8 mouse cellular contexts compared by ENCODE assay signal in genomic region chr4:119539836-119540532, GRCm38 (mm10). TPM values are rescaled to one million over a fixed set of nuclear protein-coding genes. Genes with fewer than 3 reads are reported as not detected.
DNase-seq lines count a peak whose midpoint lies in the region; ATAC-seq and TF ChIP-seq lines count a peak whose summit lies in the region.

No protein-coding gene starts in this region.

- no peaks in the 10 kb centered on the region for H3K9me3 ChIP-seq in hindbrain, embryonic 14.5 days (ENCODE audit: control insufficient read depth, low read length)
- H3K9me3 ChIP-seq in limb, embryonic 13.5 days, result no peaks in the 10 kb centered on the region
- H3K9me3 ChIP-seq in midbrain, embryonic 12.5 days, result no peaks in the 10 kb centered on the region

- peak overlapping the region; percentile 99 for H3K27ac ChIP-seq in layer of hippocampus, adult 2 months
- peak overlapping the region; percentile 98 for H3K27ac ChIP-seq in hindbrain, embryonic 14.5 days
- H3K27ac ChIP-seq in limb, embryonic 13.5 days, result peak overlapping the region; percentile 97
- peak overlapping the region; percentile 98 for H3K27ac ChIP-seq in midbrain, embryonic 12.5 days (replicated peaks)
- H3K27ac ChIP-seq in spleen, adult 2 months (ENCODE audit: insufficient read depth, low read length), result peak overlapping the region; percentile 87

- under 1% methylated on average over 56 of the region's 76 CpGs for WGBS in hindbrain, embryonic 14.5 days
- under 1% methylated on average over 51 of the region's 76 CpGs for WGBS in limb, embryonic 13.5 days
- WGBS in midbrain, embryonic 12.5 days, result under 1% methylated on average over 40 of the region's 76 CpGs
- WGBS in spleen, adult 2 months, result 1% methylated on average over 52 of the region's 76 CpGs

- peak; percentile 48 for ATAC-seq in frontal cortex, adult (ENCODE audit: low TSS enrichment)
- ATAC-seq in hindbrain, embryonic 14.5 days (ENCODE audit: low FRiP score), result peak; percentile 81
- peak; percentile 84 for ATAC-seq in limb, embryonic 13.5 days (ENCODE audit: low FRiP score, low read depth)
- ATAC-seq in midbrain, embryonic 12.5 days (ENCODE audit: low FRiP score, low read depth), result peak; percentile 90

- H3K36me3 ChIP-seq in hindbrain, embryonic 14.5 days (replicated peaks; ENCODE audit: control insufficient read depth, insufficient read depth), result no peaks in the 10 kb centered on the region
- H3K36me3 ChIP-seq in limb, embryonic 13.5 days, result no peaks in the 10 kb centered on the region
- no peaks in the 10 kb centered on the region for H3K36me3 ChIP-seq in midbrain, embryonic 12.5 days
- no peaks in the 10 kb centered on the region for H3K36me3 ChIP-seq in spleen, adult 2 months (ENCODE audit: control insufficient read depth, insufficient read depth, low read length)

- peak overlapping the region; percentile 84 for H3K4me2 ChIP-seq in hindbrain, embryonic 14.5 days (replicated peaks)
- H3K4me2 ChIP-seq in limb, embryonic 13.5 days (replicated peaks), result peak overlapping the region; percentile 80
- peak overlapping the region; percentile 74 for H3K4me2 ChIP-seq in midbrain, embryonic 12.5 days (replicated peaks)

- H3K27me3 ChIP-seq in hindbrain, embryonic 14.5 days (ENCODE audit: control insufficient read depth, insufficient read depth, low read length), result no peaks in the 10 kb centered on the region
- H3K27me3 ChIP-seq in limb, embryonic 13.5 days, result no peaks in the 10 kb centered on the region
- H3K27me3 ChIP-seq in midbrain, embryonic 12.5 days, result no peaks in the 10 kb centered on the region
- no peaks in the 10 kb centered on the region for H3K27me3 ChIP-seq in spleen, adult 2 months (ENCODE audit: control insufficient read depth, insufficient read depth, low read length)

- no peak for TF ChIP-seq POLR2A in spleen, adult 2 months (IDR thresholded peaks at IDR 0.05; ENCODE audit: low read depth, low read length)

- peaks cover 23% of the 10 kb centered on the region for H3K4me1 ChIP-seq in hindbrain, embryonic 14.5 days (replicated peaks; ENCODE audit: control insufficient read depth, insufficient read depth, low read length)
- peaks cover 20% of the 10 kb centered on the region for H3K4me1 ChIP-seq in limb, embryonic 13.5 days
- peaks cover 17% of the 10 kb centered on the region for H3K4me1 ChIP-seq in midbrain, embryonic 12.5 days
- H3K4me1 ChIP-seq in spleen, adult 2 months (ENCODE audit: control insufficient read depth, insufficient read depth, insufficient read length), result peaks cover 3% of the 10 kb centered on the region

- H3K4me3 ChIP-seq in layer of hippocampus, adult 2 months, result peak overlapping the region; percentile 88
- H3K4me3 ChIP-seq in hindbrain, embryonic 14.5 days (replicated peaks; ENCODE audit: low read length), result peak overlapping the region; percentile 97
- H3K4me3 ChIP-seq in limb, embryonic 13.5 days, result peak overlapping the region; percentile 95
- peak overlapping the region; percentile 97 for H3K4me3 ChIP-seq in midbrain, embryonic 12.5 days
- peak overlapping the region; percentile 97 for H3K4me3 ChIP-seq in spleen, adult 2 months (ENCODE audit: extremely low read depth, insufficient read depth, insufficient read length)

- peak overlapping the region; percentile 96 for H3K9ac ChIP-seq in hindbrain, embryonic 14.5 days
- peak overlapping the region; percentile 94 for H3K9ac ChIP-seq in limb, embryonic 13.5 days
- H3K9ac ChIP-seq in midbrain, embryonic 12.5 days (replicated peaks), result peak overlapping the region; percentile 95

- DNase-seq in layer of hippocampus, adult 2 months (ENCODE audit: low spot score in 2 of 2), result peak; percentile 34 to 40
- DNase-seq in layer of hippocampus, adult 8-10 months (ENCODE audit: low spot score in 2 of 2), result no peak
- DNase-seq in cerebellum, adult 11-12 months, result peak; percentile 61
- DNase-seq in hindbrain, embryonic 14.5 days (ENCODE audit: low spot score), result peak; percentile 48
- DNase-seq in spleen, adult 2 months (ENCODE audit: low read depth in 1 of 2, low spot score in 2 of 2), result peak; percentile 37 to 45

- TF ChIP-seq CTCF in layer of hippocampus, adult 2 months (conservative IDR thresholded peaks at IDR 0.05), result no peak
- TF ChIP-seq CTCF in spleen, adult 2 months (IDR thresholded peaks at IDR 0.05; ENCODE audit: extremely low read depth, insufficient read depth, insufficient read length, insufficient replicate concordance), result no peak

RNA-seq across cellular contexts. Expression of gene Frg2f1, which starts 0.7 kb away (rescaled TPM):
- total RNA-seq in layer of hippocampus, adult 2 months (2021), result 10 to 100 TPM; 25.5 to 25.7 TPM
- 10 to 100 TPM; 20.4 to 23.7 (median 21.5) TPM for total RNA-seq in layer of hippocampus, adult 8-10 months (2022)
- polyA plus RNA-seq in hindbrain, embryonic 14.5 days (2014; fragmentation: Nextera tagmentation; extraction: Ambion mirVana), result 9.2 and 10.5 TPM in 2 replicates
- polyA plus RNA-seq in limb, embryonic 13.5 days (2015; fragmentation: Nextera tagmentation; extraction: Ambion mirVana), result 4.9 and 5.8 TPM in 2 replicates
- 3.8 and 4.6 TPM in 2 replicates for polyA plus RNA-seq in midbrain, embryonic 12.5 days (2016; fragmentation: Nextera tagmentation; extraction: Ambion mirVana)
- polyA plus RNA-seq in spleen, adult 2 months (2012; rRNA removed), result 5.5 and 6.8 TPM in 2 replicates

RNA-seq across cellular contexts. Expression of gene Foxj3, which starts 3.2 kb away (rescaled TPM):
- total RNA-seq in layer of hippocampus, adult 2 months (2021), result 10 to 100 TPM; 76.7 to 80.3 TPM
- 10 to 100 TPM; 71.9 to 96.3 (median 78.0) TPM for total RNA-seq in layer of hippocampus, adult 8-10 months (2022)
- 30.0 and 36.4 TPM in 2 replicates for polyA plus RNA-seq in hindbrain, embryonic 14.5 days (2014; fragmentation: Nextera tagmentation; extraction: Ambion mirVana)
- polyA plus RNA-seq in limb, embryonic 13.5 days (2015; fragmentation: Nextera tagmentation; extraction: Ambion mirVana), result 25.1 and 26.9 TPM in 2 replicates
- polyA plus RNA-seq in midbrain, embryonic 12.5 days (2016; fragmentation: Nextera tagmentation; extraction: Ambion mirVana), result 28.9 and 29.2 TPM in 2 replicates
- 9.5 and 10.5 TPM in 2 replicates for polyA plus RNA-seq in spleen, adult 2 months (2012; rRNA removed)

RNA-seq across cellular contexts. Expression of gene Rimkla, which starts 47.6 kb away (rescaled TPM):
- 10 to 100 TPM; 13.3 to 14.1 TPM for total RNA-seq in layer of hippocampus, adult 2 months (2021)
- 10 to 100 TPM; 11.8 to 18.2 (median 13.2) TPM for total RNA-seq in layer of hippocampus, adult 8-10 months (2022)
- polyA plus RNA-seq in hindbrain, embryonic 14.5 days (2014; fragmentation: Nextera tagmentation; extraction: Ambion mirVana), result 30.5 and 37.8 TPM in 2 replicates
- polyA plus RNA-seq in limb, embryonic 13.5 days (2015; fragmentation: Nextera tagmentation; extraction: Ambion mirVana), result 0.96 and 1.2 TPM in 2 replicates
- 8.9 and 9.3 TPM in 2 replicates for polyA plus RNA-seq in midbrain, embryonic 12.5 days (2016; fragmentation: Nextera tagmentation; extraction: Ambion mirVana)
- 0.11 and 0.40 TPM in 2 replicates for polyA plus RNA-seq in spleen, adult 2 months (2012; rRNA removed)

Comparison
In these comparisons a context has a peak if more than half of its experiments do, and no peak if none do; other contexts are left out.
1. DNase-seq: peak in layer of hippocampus, adult 2 months (2 of 2), cerebellum, adult 11-12 months (single experiment), hindbrain, embryonic 14.5 days (single experiment) and spleen, adult 2 months (2 of 2); none in layer of hippocampus, adult 8-10 months (0 of 2).
2. Peak in every context shown above with its lines, with median percentiles within 50 percentile points of each other: H3K27ac ChIP-seq, H3K4me3 ChIP-seq, ATAC-seq, H3K4me2 ChIP-seq and H3K9ac ChIP-seq.